Mouse (Mus musculus): ENCODE results near the gene Gpr18. TPM values are rescaled to one million over a fixed set of nuclear protein-coding genes. Genes with fewer than 3 reads are reported as not detected.

The Gpr18 gene
- polyA plus RNA-seq, 1 experiment: not detected

DNA sequence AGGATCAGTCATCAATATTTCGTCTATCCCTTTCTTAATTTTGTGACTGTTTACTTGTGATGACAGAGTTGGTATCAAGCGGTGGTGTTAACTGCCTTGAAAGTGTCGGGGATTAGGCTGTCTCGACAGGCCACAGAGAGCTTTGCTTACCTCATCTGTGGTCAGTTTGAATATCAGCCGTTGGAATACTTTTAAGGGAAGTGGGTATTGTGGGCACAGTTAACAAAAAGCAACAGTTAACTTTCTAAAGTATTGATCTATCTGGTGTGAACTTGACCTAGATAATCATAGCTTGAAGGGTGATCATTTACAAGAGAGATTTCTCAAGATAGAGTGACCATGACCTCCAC lies 19.0 kb upstream of the Gpr18 start:
- no peak for TF ChIP-seq GATA1 (IDR thresholded peaks at IDR 0.05; ENCODE audit: low read length)

DNA sequence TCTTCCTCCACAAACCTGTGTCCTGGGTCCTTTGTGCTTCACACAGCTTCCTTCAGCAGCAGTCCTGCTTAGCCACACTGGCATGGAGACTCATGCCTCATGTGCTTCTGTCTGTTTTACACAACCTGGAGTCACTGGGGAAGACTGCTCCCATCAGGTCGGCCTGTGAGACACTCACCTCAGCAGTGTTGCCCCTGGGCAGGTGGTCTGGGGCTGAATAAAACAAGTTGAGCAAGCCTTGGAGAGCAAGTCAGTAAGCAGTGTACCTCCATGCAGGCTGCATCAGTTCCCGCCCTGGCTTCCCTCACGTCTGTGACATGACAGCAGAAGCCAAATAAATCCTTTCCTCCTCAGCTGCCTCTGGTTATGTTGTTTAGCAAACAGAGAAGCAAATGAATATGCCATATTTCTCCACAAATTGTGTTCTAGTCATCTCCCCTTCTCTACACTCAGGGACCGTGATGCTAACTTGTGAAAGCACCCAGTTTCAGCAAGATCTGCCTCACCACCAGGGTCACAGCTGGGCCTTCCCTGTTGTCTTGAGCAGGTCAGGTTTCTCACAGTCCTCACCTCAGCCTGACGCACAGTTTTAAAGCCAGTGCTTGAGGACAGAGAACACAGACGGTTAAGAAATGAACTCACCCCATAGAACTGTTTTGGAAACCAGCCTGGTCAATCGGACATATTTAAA lies 18.5 kb upstream of the Gpr18 start:
- TF ChIP-seq GATA1 (IDR thresholded peaks at IDR 0.05; ENCODE audit: low read length): no peak

GRCm38 (mm10) chr14:121932180-121932579 lies 16.6 kb upstream of the Gpr18 start:
- no peak for TF ChIP-seq GATA1 (IDR thresholded peaks at IDR 0.05; ENCODE audit: low read length)

DNA sequence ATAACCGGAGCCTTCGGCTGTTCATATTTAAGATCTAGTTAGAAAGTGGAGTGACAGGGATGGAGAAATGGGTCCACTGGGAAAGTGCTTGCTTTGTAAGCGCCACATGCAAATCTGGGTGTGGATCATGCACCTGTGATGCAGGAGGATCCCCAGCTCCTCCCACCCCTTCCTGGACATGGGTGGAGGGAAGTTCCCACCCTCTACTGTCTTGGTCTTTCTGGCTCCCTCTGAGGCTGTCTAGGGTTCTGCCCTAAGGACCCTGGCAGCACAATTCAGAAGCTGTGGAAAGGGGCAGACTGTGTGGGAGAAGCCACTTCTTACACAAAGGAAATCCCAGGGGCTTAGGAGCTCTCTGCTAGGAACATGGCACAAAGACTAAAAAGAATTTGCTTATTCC lies 16.0 kb upstream of the Gpr18 start:
- TF ChIP-seq GATA1 (IDR thresholded peaks at IDR 0.05; ENCODE audit: low read length): no peak

DNA sequence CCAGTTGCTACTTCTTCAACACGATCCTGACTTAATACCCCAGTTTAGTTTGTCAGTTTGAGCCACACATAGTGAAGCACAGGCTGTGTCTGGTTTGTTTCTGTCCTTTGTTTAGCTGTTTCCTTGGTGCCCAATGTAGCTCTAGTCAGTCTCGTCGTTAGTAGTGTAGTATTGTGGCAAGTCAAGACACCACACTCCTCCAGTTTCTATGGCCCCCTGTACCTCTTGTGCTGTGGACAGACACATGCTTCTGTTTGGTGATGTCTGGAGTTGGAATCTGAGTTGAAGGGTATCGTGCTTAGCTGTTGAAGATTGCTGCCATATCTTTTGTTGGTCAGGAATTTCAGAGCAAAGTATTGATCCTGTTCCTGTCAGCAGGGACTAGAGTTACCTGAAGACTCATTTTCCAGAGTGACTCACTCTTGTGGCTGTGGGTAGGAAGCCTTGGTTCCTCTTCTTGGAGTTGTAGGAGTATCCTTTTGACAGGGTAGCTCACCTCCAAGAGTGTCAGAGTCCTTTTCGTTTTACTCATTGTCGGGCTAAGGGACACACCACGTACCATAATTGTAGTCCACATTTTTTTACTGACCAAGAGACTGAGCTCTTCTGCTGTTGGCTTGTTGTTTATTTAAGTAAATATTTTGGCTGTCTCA lies 15.3 kb upstream of the Gpr18 start:
- TF ChIP-seq GATA1 (IDR thresholded peaks at IDR 0.05; ENCODE audit: low read length): no peak

DNA sequence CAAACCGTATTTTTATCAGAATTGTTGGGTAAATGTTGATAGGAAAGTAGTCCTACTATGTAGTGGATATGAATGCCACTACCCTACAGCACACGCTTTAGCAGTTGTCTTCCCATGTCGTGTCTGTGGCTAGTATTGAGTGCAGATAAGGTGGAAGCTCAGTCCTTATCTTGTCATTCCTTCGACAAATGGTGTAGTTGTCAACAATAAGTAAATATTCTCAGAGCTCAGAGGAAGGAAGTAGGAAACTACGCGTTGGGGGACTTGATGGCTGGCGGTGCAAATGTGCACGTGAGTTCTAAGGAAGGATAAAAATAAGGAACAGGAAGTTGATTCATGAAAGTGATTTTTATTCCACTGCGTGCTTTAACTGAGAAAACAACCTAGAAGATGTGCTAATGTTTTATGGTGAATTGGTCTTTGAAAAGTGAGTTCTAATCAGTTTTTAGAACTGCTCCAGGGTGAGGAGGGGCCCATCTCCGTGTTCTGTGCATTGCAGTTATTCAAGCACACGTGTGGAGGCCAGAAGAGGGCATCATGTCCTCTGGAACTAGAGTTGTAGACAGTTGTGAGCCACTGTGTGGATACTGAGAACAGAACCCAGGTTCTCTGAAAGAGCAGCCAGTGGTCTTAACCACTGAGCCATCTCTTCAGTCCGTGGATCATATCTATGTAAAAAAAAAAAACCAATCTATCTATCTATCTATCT lies 13.8 kb upstream of the Gpr18 start:
- TF ChIP-seq GATA1 (IDR thresholded peaks at IDR 0.05; ENCODE audit: low read length): peak; percentile 93

GRCm38 (mm10) chr14:121928375-121929137 lies 13.0 kb upstream of the Gpr18 start:
- no peak for TF ChIP-seq GATA1 (IDR thresholded peaks at IDR 0.05; ENCODE audit: low read length)

- TF ChIP-seq GATA1 (IDR thresholded peaks at IDR 0.05; ENCODE audit: low read length): no peak
These were observed 11.9 kb upstream of the Gpr18 start for GRCm38 (mm10) chr14:121927451-121927850.

DNA sequence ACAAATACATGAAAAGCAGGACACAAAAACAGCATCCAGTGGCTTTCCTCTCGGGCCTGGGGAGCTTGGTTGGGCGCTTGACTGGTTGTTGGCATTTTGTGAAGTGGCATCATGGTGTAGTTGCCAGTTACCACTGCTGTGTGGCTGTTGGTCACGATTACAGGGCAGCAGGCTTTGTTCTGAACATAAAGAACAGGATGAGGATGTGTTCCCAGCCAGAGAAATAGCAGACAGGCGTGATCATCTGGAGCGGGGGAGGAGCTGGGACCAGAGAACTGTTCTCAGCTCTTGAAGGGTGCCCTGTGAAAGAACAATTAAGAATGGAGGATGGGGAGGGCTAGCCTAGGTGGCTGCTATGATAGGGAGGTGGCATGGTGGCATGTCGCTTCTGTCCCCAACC lies 11.3 kb upstream of the Gpr18 start:
- TF ChIP-seq GATA1 (IDR thresholded peaks at IDR 0.05; ENCODE audit: low read length): no peak

DNA sequence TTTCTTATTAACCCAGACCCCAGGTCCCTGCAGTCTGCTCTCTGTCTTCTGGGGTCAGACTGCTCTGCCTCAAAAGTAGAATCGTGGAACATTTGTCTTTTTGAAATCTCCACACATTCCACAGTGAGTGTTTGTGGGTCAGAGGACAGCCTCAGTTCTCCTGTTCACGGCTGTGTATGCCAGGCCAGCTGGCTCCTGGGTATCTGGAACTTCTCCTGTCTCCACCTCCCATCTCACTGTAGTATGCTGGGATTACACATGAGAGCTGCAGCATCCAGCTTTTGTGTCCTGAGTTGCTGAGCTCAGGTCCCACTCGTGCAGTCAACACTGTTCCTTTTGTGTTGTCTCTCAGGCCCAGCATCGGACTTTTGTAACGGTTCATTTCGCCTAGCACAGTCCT lies 9.3 kb upstream of the Gpr18 start:
- no peak for TF ChIP-seq GATA1 (IDR thresholded peaks at IDR 0.05; ENCODE audit: low read length)

GRCm38 (mm10) chr14:121922731-121923130 lies 7.2 kb upstream of the Gpr18 start:
- no peak for TF ChIP-seq GATA1 (IDR thresholded peaks at IDR 0.05; ENCODE audit: low read length)

DNA sequence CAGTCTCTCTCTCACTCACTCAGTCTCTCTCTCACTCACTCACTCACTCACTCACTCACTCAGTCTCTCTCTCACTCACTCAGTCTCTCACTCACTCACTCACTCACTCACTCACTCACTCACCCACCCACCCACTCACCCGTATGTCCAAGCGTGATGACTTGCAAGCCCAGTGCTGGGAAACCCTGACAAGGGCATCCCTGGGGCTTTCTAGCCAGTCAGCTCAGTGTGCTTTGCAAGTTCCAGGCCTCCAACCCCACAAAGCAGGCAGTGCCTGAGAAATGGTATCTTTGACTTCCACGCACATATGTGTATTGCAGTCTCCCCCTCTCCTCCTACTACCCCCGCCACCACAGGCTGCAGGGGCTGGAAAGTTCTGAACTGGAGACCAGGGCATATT lies 6.4 kb upstream of the Gpr18 start:
- no peak for TF ChIP-seq GATA1 (IDR thresholded peaks at IDR 0.05; ENCODE audit: low read length)

DNA sequence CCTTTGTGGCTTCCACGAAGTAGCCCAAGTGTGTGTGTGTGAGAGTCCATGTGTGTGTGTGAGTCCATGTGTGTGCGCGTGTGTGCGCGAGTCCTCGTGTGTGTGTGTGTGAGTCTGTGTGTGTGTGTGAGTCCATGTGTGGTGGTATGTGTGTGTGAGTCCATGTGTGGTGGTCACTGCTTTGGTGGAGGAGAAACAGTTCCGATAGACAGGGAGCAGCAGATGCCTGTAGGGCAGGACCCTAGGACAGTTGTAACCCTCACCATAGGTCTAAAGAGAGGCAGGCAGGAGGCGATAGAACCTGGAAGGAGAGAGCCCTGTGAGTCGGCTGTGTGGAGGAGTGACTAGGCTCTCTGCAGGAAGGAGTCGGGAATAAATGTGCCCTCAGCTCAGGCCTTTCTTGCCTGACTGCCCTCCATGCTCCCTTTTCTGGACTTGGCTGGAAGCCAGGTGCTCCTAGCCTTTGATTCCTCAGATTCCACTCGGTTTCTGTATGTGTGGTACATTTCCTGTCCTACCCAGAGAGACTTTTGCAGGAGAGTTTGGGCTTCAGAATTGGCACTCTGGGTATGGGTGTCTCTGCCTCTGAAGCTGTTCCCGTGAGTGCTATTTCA lies 5.0 kb upstream of the Gpr18 start:
- no peak for TF ChIP-seq GATA1 (IDR thresholded peaks at IDR 0.05; ENCODE audit: low read length)

DNA sequence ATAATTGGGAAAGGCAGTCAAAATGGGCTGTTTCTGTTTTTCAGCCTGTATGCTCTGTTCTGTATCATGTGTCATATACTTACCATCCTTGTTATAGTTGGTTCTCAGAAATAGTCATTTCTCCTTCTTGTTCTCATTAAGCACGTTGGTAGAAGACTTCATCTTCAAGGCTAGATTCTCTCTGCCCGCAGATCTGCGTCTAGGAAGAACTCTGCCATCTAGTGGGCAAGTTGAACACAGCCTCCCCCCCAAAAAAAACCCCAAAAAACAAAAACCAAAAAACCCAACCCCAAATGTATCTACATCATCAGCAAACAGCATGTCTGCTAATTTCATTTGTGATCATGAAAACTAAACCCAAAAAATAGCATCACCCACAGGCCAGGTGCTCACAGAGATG lies 4.2 kb upstream of the Gpr18 start:
- no peak for TF ChIP-seq GATA1 (IDR thresholded peaks at IDR 0.05; ENCODE audit: low read length)

DNA sequence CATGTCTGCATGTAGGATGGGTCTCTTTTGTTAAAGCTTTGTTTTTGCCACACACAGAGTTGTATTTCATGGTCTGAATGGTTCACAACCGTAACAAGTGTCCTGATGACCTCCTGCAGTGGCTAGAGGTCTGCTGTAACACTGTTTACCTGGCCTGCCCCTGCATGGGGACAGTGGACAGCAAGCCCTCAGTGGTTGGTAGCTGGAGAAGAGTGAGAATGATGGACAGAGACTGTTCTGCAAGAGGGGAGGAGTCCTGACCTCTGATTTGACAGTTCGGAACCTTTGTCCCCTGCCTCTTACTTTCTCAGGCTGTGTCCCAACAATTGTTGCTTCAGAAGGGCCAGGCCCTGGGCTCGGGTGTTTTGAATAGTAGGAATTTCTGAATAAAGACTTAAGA lies 2.7 kb upstream of the Gpr18 start:
- TF ChIP-seq GATA1 (IDR thresholded peaks at IDR 0.05; ENCODE audit: low read length): no peak

Data from G1E-ER4 (cell line).